Mouse (Mus musculus) G1E (cell line): ENCODE data around the gene Taf11. TPM values are rescaled to one million over a fixed set of nuclear protein-coding genes. Genes with fewer than 3 reads are reported as not detected.
A peak's percentile ranks its signal among the peaks of the same experiment; 100 is the strongest.

Source experiments
- ATAC-seq: 2 replicates; pipeline ENCODE4 v1.8.0; 2016; ENCODE audit warnings: mild to moderate bottlenecking; ENCODE audit not compliant: insufficient number of reproducible peaks, poor library complexity, low FRiP score, severe bottlenecking; ENCODE audit errors: extremely low read depth
- DNase-seq: peaks from one replicate; pipeline ENCODE4 v3.0.0; 2012; ENCODE audit warnings: low spot score
- H3K27me3 ChIP-seq: 2 replicates; pipeline ENCODE4 v1.6.1; 2012; ENCODE audit warnings: mild to moderate bottlenecking, low read length, inconsistent platforms; ENCODE audit not compliant: insufficient read depth
- H3K36me3 ChIP-seq: replicated peaks from 2 replicates; pipeline ENCODE3; 2012; ENCODE audit warnings: mild to moderate bottlenecking, inconsistent platforms
- H3K4me1 ChIP-seq: 2 replicates; pipeline ENCODE4 v1.6.1; 2012; ENCODE audit warnings: low read depth, low read length, inconsistent platforms, mixed read lengths; ENCODE audit not compliant: insufficient read depth
- H3K4me3 ChIP-seq: 2 replicates; pipeline ENCODE4 v1.5.1; 2012; ENCODE audit warnings: low read depth, mild to moderate bottlenecking, inconsistent platforms, low read length, moderate library complexity, mixed read lengths
- H3K9me3 ChIP-seq: replicated peaks from 2 replicates; pipeline ENCODE4 v1.6.1; 2012; ENCODE audit warnings: inconsistent platforms
- CTCF ChIP-seq: IDR thresholded peaks from 2 replicates; pipeline ENCODE4 v1.5.1; 2012; ENCODE audit warnings: low read depth, low read length, inconsistent platforms, mixed read lengths
- GATA1 ChIP-seq: IDR thresholded peaks from 2 replicates; pipeline ENCODE4 v1.6.1; 2012; ENCODE audit warnings: borderline replicate concordance, low read length, inconsistent platforms, mixed read lengths
- GATA2 ChIP-seq: IDR thresholded peaks from 2 replicates; pipeline ENCODE4 v1.6.1; 2012; ENCODE audit warnings: low read depth, low read length, inconsistent platforms, borderline replicate concordance
- POLR2AphosphoS5 ChIP-seq: IDR thresholded peaks from 2 replicates; pipeline ENCODE4 v1.6.1; 2012; ENCODE audit warnings: low read depth, low read length, inconsistent platforms; ENCODE audit not compliant: insufficient replicate concordance
- TAL1 ChIP-seq: conservative IDR thresholded peaks from 2 replicates; pipeline ENCODE4 v1.6.1; 2012; ENCODE audit warnings: low read depth, low read length, inconsistent platforms, mixed read lengths
- polyA plus RNA-seq: library from polyadenylated mRNA; stranded (reverse); fragments of >175 nt; gene quantifications from 2 replicates; pipeline ENCODE4 v1.2.3, GENCODE M21; 2012
- total RNA-seq, 2 experiments: library from RNA; stranded (forward) in 1 of 2; stranded (reverse) in 1 of 2; fragments of 200-1000 nt in 1 of 2; fragments of >200 nt in 1 of 2; fragmentation: Nextera tagmentation in 1 of 2; gene quantifications; 2 replicates each; pipeline ENCODE4 v1.2.3; 2014 to 2017

The Taf11 gene
- total and polyA plus RNA-seq, 3 experiments, result 36.1 to 42.4 (median 41.8) TPM

DNA sequence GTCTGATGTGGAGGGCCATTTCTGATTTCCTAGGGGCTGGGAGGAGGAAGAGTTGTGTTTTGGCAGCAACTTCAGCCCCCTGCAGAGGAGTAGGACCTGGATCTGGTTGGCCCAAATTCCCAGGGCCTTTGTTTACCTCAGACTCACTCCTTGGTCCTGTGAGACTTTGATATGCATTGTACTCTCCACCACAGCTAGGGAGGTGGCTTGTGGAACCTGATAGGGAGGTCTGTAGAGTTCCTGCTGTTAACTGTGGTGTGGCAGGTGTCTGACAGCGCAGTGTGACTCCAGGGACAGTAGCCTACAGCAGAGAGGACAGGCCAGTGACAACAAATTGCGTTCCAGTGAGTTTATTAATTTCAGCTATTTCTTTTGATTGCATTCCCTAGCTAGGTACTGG is 50.5 kb downstream of the Taf11 start:
- Histone ChIP-seq H3K27me3 (no peaks in the 10 kb centered on the region), H3K4me3 (peak overlapping the region; percentile 30; the same call in 1 of the 2 replicates), H3K9me3 (no peaks in the 10 kb centered on the region), H3K4me1 (peaks cover 40% of the 10 kb centered on the region), H3K36me3 (peaks cover 65% of the 10 kb centered on the region)
- peak; percentile 18 for DNase-seq
- ATAC-seq, result no peak
- TF ChIP-seq GATA1 (no peak), TAL1 (0 out of 2 replicates have a peak, but pooled peaks have one; percentile 17), CTCF (no peak)

GRCm38 (mm10) chr17:27857649-27858475 is 51.8 kb downstream of the Taf11 start:
- peaks cover 37% of the 10 kb centered on the region for H3K4me1 ChIP-seq
- no peaks in the 10 kb centered on the region for H3K9me3 ChIP-seq
- H3K36me3 ChIP-seq, result peaks cover 64% of the 10 kb centered on the region
- ATAC-seq (peak; percentile 25), DNase-seq (peak; percentile 35)
- no peaks in the 10 kb centered on the region for H3K27me3 ChIP-seq
- H3K4me3 ChIP-seq, result peak overlapping the region; percentile 98
- TF ChIP-seq POLR2AphosphoS5, result no peak
- TF ChIP-seq CTCF, result no peak
- TF ChIP-seq GATA2, result no peak

- H3K4me3 ChIP-seq, result peak overlapping the region; percentile 98
- no peak for ATAC-seq
- no peak for TF ChIP-seq GATA1
- TF ChIP-seq GATA2, result no peak
- TF ChIP-seq CTCF, result no peak
- no peak for TF ChIP-seq POLR2AphosphoS5
- TF ChIP-seq TAL1, result no peak
- peaks cover 67% of the 10 kb centered on the region for H3K36me3 ChIP-seq
- peak; percentile 51 for DNase-seq
- no peaks in the 10 kb centered on the region for H3K9me3 ChIP-seq
- peaks cover 37% of the 10 kb centered on the region for H3K4me1 ChIP-seq
- H3K27me3 ChIP-seq, result no peaks in the 10 kb centered on the region
Measured at GRCm38 (mm10) chr17:27856798-27857648, 52.6 kb downstream of the Taf11 start.

GRCm38 (mm10) chr17:27856265-27856797 is 53.3 kb downstream of the Taf11 start, which contains the start of gene Uhrf1bp1:
Gene Uhrf1bp1, plus strand, starts transcription at chr17:27856441.
- H3K4me3 ChIP-seq, result peak within 1 kb of the TSS; percentile 98
- peak; percentile 83 for DNase-seq
- ATAC-seq, result 0 out of 2 replicates have a peak, but pooled peaks have one; percentile 26
- peaks cover 35% of the 10 kb centered on the region for H3K4me1 ChIP-seq
- TF ChIP-seq GATA1 (no peak), TAL1 (no peak), CTCF (no peak), POLR2AphosphoS5 (no peak), GATA2 (no peak)
- H3K27me3 ChIP-seq, result no peaks in the 10 kb centered on the region
- peaks cover 66% of the 10 kb centered on the region for H3K36me3 ChIP-seq
- H3K9me3 ChIP-seq, result no peaks in the 10 kb centered on the region

Other genes starting within 250 kb of the Taf11 start
- not detected in 2 replicates for gene Spdef, start 180.9 kb downstream of the Taf11 start, total RNA-seq (2014; fragmentation: Nextera tagmentation)
- not detected in 2 replicates for gene Spdef, start 180.9 kb downstream of the Taf11 start, total RNA-seq (2017)
- 0.02 TPM in 1 of 2 replicates, not detected in the other for gene Spdef, start 180.9 kb downstream of the Taf11 start, polyA plus RNA-seq
- 84.4 and 87.4 TPM in 2 replicates for gene D17Wsu92e, start 89.2 kb downstream of the Taf11 start, total RNA-seq (2014; fragmentation: Nextera tagmentation)
- gene D17Wsu92e, start 89.2 kb downstream of the Taf11 start, total RNA-seq (2017), result 61.6 and 65.3 TPM in 2 replicates
- 58.6 and 60.2 TPM in 2 replicates for gene D17Wsu92e, start 89.2 kb downstream of the Taf11 start, polyA plus RNA-seq
- 121 and 158 TPM in 2 replicates for gene Snrpc, start 71.7 kb downstream of the Taf11 start, total RNA-seq (2014; fragmentation: Nextera tagmentation)
- gene Snrpc, start 71.7 kb downstream of the Taf11 start, total RNA-seq (2017), result 127 and 147 TPM in 2 replicates
- 575 and 747 TPM in 2 replicates for gene Snrpc, start 71.7 kb downstream of the Taf11 start, polyA plus RNA-seq
- 18.5 and 21.0 TPM in 2 replicates for gene Uhrf1bp1, start 53.4 kb downstream of the Taf11 start, total RNA-seq (2014; fragmentation: Nextera tagmentation)
- gene Uhrf1bp1, start 53.4 kb downstream of the Taf11 start, total RNA-seq (2017), result 8.5 and 9.8 TPM in 2 replicates
- 21.3 and 31.5 TPM in 2 replicates for gene Uhrf1bp1, start 53.4 kb downstream of the Taf11 start, polyA plus RNA-seq
- 11.9 and 13.3 TPM in 2 replicates for gene Anks1, start 538 bp downstream of the Taf11 start, total RNA-seq (2014; fragmentation: Nextera tagmentation)
- gene Anks1, start 538 bp downstream of the Taf11 start, total RNA-seq (2017), result 5.8 and 6.6 TPM in 2 replicates
- 9.6 and 10.1 TPM in 2 replicates for gene Anks1, start 538 bp downstream of the Taf11 start, polyA plus RNA-seq
- not detected in 2 replicates for gene Tcp11, start 170.8 kb upstream of the Taf11 start, total RNA-seq (2014; fragmentation: Nextera tagmentation)
- gene Tcp11, start 170.8 kb upstream of the Taf11 start, total RNA-seq (2017), result not detected in 2 replicates
- not detected in 2 replicates for gene Tcp11, start 170.8 kb upstream of the Taf11 start, polyA plus RNA-seq
- gene Scube3, start 232.3 kb upstream of the Taf11 start, total RNA-seq (2014; fragmentation: Nextera tagmentation), result not detected in 2 replicates
- 0.12 and 0.22 TPM in 2 replicates for gene Scube3, start 232.3 kb upstream of the Taf11 start, total RNA-seq (2017)
- gene Scube3, start 232.3 kb upstream of the Taf11 start, polyA plus RNA-seq, result not detected in 2 replicates